Mouse (Mus musculus) myocyte (in vitro differentiated cells): ENCODE data around the gene Klhdc8a. TPM values are rescaled to one million over a fixed set of nuclear protein-coding genes. Genes with fewer than 3 reads are reported as not detected.

Source experiments
- H3K27me3 ChIP-seq: one replicate; pipeline ENCODE4 v1.6.1; 2011; ENCODE audit not compliant: control insufficient read depth, insufficient read depth, insufficient read length
- H3K36me3 ChIP-seq: one replicate; pipeline ENCODE4 v1.6.1; 2011; ENCODE audit not compliant: control insufficient read depth, insufficient read depth
- H3K4me2 ChIP-seq: one replicate; pipeline ENCODE4 v1.6.1; 2011; ENCODE audit warnings: low read depth, control low read depth
- H3K4me3 ChIP-seq: one replicate; pipeline ENCODE4 v1.5.1; 2011; ENCODE audit warnings: mild to moderate bottlenecking, control low read depth, moderate library complexity
- H3K79me2 ChIP-seq: one replicate; pipeline ENCODE4 v1.6.1; 2011; ENCODE audit not compliant: control insufficient read depth, insufficient read depth
- H3ac ChIP-seq: one replicate; pipeline ENCODE4 v1.6.1; 2011; ENCODE audit not compliant: control insufficient read depth, insufficient read length
- CEBPB ChIP-seq: IDR thresholded peaks from 2 replicates; pipeline ENCODE4 v1.6.1; 2011; ENCODE audit warnings: mild to moderate bottlenecking, moderate library complexity; ENCODE audit not compliant: poor library complexity, insufficient read depth, severe bottlenecking
- E2F4 ChIP-seq: IDR thresholded peaks from one replicate; pipeline ENCODE4 v1.6.1; 2011; ENCODE audit warnings: mild to moderate bottlenecking, control low read depth, moderate library complexity; ENCODE audit not compliant: insufficient read depth
- MAX ChIP-seq: IDR thresholded peaks from one replicate; pipeline ENCODE4 v1.6.1; 2011; ENCODE audit warnings: low read depth, mild to moderate bottlenecking, control low read depth
- MYOD1 ChIP-seq, 3 experiments: IDR thresholded peaks; one replicate each; pipeline ENCODE4 v1.6.1; 2011; ENCODE audit warnings: control low read depth in 2 of 3, low read depth in 2 of 3, mild to moderate bottlenecking in 2 of 3, moderate library complexity in 1 of 3; ENCODE audit not compliant: insufficient read length in 2 of 3, control insufficient read depth in 1 of 3
- MYOG ChIP-seq, 3 experiments: IDR thresholded peaks; one replicate each; pipeline ENCODE4 v1.6.1; 2011; ENCODE audit warnings: control low read depth in 2 of 3, low read depth in 2 of 3, mild to moderate bottlenecking in 2 of 3; ENCODE audit not compliant: insufficient read length in 2 of 3, control insufficient read depth in 1 of 3, insufficient read depth in 1 of 3
- POLR2A ChIP-seq: IDR thresholded peaks from one replicate; pipeline ENCODE4 v1.6.1; 2011; ENCODE audit warnings: low read depth, mild to moderate bottlenecking, control low read depth, moderate library complexity; ENCODE audit not compliant: insufficient read length
- POLR2AphosphoS2 ChIP-seq: IDR thresholded peaks from one replicate; pipeline ENCODE4 v1.6.1; 2011; ENCODE audit warnings: low read depth, control low read depth; ENCODE audit not compliant: insufficient read length
- REST ChIP-seq: IDR thresholded peaks from one replicate; pipeline ENCODE4 v1.6.1; 2011; ENCODE audit warnings: mild to moderate bottlenecking, control low read depth, moderate library complexity; ENCODE audit not compliant: insufficient read depth, insufficient read length
- SRF ChIP-seq: IDR thresholded peaks from one replicate; pipeline ENCODE4 v1.6.1; 2011; ENCODE audit warnings: low read depth; ENCODE audit not compliant: control insufficient read depth, insufficient read length
- TCF12 ChIP-seq: IDR thresholded peaks from one replicate; pipeline ENCODE4 v1.6.1; 2011; ENCODE audit warnings: mild to moderate bottlenecking, control low read depth; ENCODE audit not compliant: poor library complexity, insufficient read depth, severe bottlenecking
- TCF3 ChIP-seq: IDR thresholded peaks from one replicate; pipeline ENCODE4 v1.6.1; 2011; ENCODE audit warnings: low read depth, control low read depth; ENCODE audit not compliant: insufficient read length
- USF1 ChIP-seq: IDR thresholded peaks from one replicate; pipeline ENCODE4 v1.6.1; 2011; ENCODE audit warnings: low read depth, mild to moderate bottlenecking, control low read depth, moderate library complexity
- polyA plus RNA-seq: library from polyadenylated mRNA; unstranded; fragments of >200 nt; fragmentation: generic; extraction: Trizol; gene quantifications from one replicate; pipeline ENCODE4 v1.2.1, GENCODE M21; 2012; ENCODE audit warnings: missing spikeins

Gene Klhdc8a
- polyA plus RNA-seq, 1 experiment, result 12.4 TPM

- peak overlapping the region; percentile 28 for H3K4me2 ChIP-seq
- peaks cover 16% of the 10 kb centered on the region for H3K36me3 ChIP-seq
- H3ac ChIP-seq, result no peak overlapping the region
- H3K27me3 ChIP-seq, result no peaks in the 10 kb centered on the region
- no peaks in the 10 kb centered on the region for H3K79me2 ChIP-seq
- TF ChIP-seq POLR2AphosphoS2 (no peak), POLR2A (no peak), MYOG (IDR thresholded peaks at IDR 0.05; ENCODE audit: control insufficient read depth in 1 of 3, insufficient read depth in 1 of 3, insufficient read length in 2 of 3, low read depth in 2 of 3) (no peak), REST (no peak), SRF (no peak), TCF3 (no peak), MAX (no peak), CEBPB (no peak), MYOD1 (IDR thresholded peaks at IDR 0.05; ENCODE audit: control insufficient read depth in 1 of 3, insufficient read length in 2 of 3, low read depth in 2 of 3) (no peak), TCF12 (no peak), E2F4 (no peak), USF1 (no peak)
- no peak overlapping the region for H3K4me3 ChIP-seq
Measured at GRCm38 (mm10) chr1:132334178-132334801, 35.9 kb downstream of the Klhdc8a start.

DNA sequence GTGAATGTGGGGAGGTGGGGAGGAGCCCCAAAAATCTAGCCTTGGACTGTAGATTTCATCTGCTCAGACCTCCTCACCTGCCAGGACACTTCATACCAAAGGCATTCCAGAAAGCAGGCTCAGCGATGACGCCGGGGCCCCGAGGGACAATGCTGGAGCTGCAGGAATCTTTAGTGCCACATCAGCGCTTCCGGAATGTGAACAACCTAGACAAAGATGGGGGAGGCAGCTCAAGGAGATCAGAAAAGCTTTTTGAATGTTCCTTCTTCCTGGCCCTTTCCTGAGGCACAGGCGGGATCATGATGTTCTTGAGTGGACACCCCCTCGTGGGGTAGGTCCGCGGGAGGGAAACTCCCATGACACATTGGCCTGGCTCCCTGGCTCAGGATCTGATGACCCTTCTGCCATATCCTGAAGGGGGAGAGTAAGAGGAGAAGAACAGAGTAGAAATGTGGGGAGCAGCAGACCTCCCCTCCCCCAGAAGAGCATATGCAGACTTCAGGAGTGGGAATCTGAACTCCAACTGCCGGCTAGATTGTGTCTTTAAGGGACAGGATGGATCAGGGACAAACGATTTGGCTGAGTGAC is 37.0 kb downstream of the Klhdc8a start:
- no peaks in the 10 kb centered on the region for H3K27me3 ChIP-seq
- H3K4me3 ChIP-seq, result no peak overlapping the region
- peak in 2 of 3 experiments; percentile 32 to 56 for TF ChIP-seq MYOD1 (IDR thresholded peaks at IDR 0.05; ENCODE audit: control insufficient read depth in 1 of 3, insufficient read length in 2 of 3, low read depth in 2 of 3)
- TF ChIP-seq USF1, result no peak
- peak in 1 of 3 experiments; percentile 16 for TF ChIP-seq MYOG (IDR thresholded peaks at IDR 0.05; ENCODE audit: control insufficient read depth in 1 of 3, insufficient read depth in 1 of 3, insufficient read length in 2 of 3, low read depth in 2 of 3)
- H3K79me2 ChIP-seq, result no peaks in the 10 kb centered on the region
- H3K4me2 ChIP-seq, result peak overlapping the region; percentile 62
- H3ac ChIP-seq, result no peak overlapping the region
- peaks cover 15% of the 10 kb centered on the region for H3K36me3 ChIP-seq

GRCm38 (mm10) chr1:132336921-132337320 is 38.5 kb downstream of the Klhdc8a start:
- no peaks in the 10 kb centered on the region for H3K79me2 ChIP-seq
- no peak overlapping the region for H3ac ChIP-seq
- H3K4me3 ChIP-seq, result no peak overlapping the region
- H3K36me3 ChIP-seq, result peaks cover 6% of the 10 kb centered on the region
- no peak overlapping the region for H3K4me2 ChIP-seq
- TF ChIP-seq MAX (no peak), POLR2AphosphoS2 (no peak), POLR2A (no peak), MYOG (IDR thresholded peaks at IDR 0.05; ENCODE audit: control insufficient read depth in 1 of 3, insufficient read depth in 1 of 3, insufficient read length in 2 of 3, low read depth in 2 of 3) (no peak), USF1 (no peak), E2F4 (no peak), SRF (no peak), TCF12 (no peak), REST (no peak), MYOD1 (IDR thresholded peaks at IDR 0.05; ENCODE audit: control insufficient read depth in 1 of 3, insufficient read length in 2 of 3, low read depth in 2 of 3) (no peak), TCF3 (no peak), CEBPB (no peak)
- no peaks in the 10 kb centered on the region for H3K27me3 ChIP-seq

- Histone ChIP-seq H3K4me2 (no peak overlapping the region), H3ac (no peak overlapping the region), H3K79me2 (no peaks in the 10 kb centered on the region), H3K27me3 (no peaks in the 10 kb centered on the region), H3K4me3 (no peak overlapping the region), H3K36me3 (no peaks in the 10 kb centered on the region)
- TF ChIP-seq CEBPB (no peak), TCF3 (no peak), E2F4 (no peak), MAX (no peak), POLR2AphosphoS2 (no peak), MYOD1 (IDR thresholded peaks at IDR 0.05; ENCODE audit: control insufficient read depth in 1 of 3, insufficient read length in 2 of 3, low read depth in 2 of 3) (no peak), SRF (no peak), POLR2A (no peak), TCF12 (no peak), USF1 (no peak), REST (no peak), MYOG (IDR thresholded peaks at IDR 0.05; ENCODE audit: control insufficient read depth in 1 of 3, insufficient read depth in 1 of 3, insufficient read length in 2 of 3, low read depth in 2 of 3) (no peak)
Measured at GRCm38 (mm10) chr1:132338027-132338660, 39.7 kb downstream of the Klhdc8a start.
